Mouse (Mus musculus): ENCODE results near the gene Ctsz.

The Ctsz gene

GRCm38 (mm10) chr2:174442460-174442859 is 3.6 kb upstream of the Ctsz start:
- in situ Hi-C loops (cut with MboI, MseI), result loop anchor here (25.0 kb wide), 1 partner anchor 780 kb away; the partner anchor contains the start of gene Rab22a

GRCm38 (mm10) chr2:174441898-174442297 is 3.1 kb upstream of the Ctsz start:
- in situ Hi-C loops (cut with MboI, MseI), result loop anchor here (25.0 kb wide), 1 partner anchor 780 kb away; the partner anchor contains the start of gene Rab22a

- in situ Hi-C loops (cut with MboI, MseI), result loop anchor here (10.0 to 25.0 kb wide), 2 partner anchors 115 to 778 kb away; partner anchors contain the start of gene Rab22a
Observed at GRCm38 (mm10) chr2:174439961-174440360, 1.1 kb upstream of the Ctsz start.

- in situ Hi-C loops (cut with MboI, MseI), result loop anchor here (10.0 to 25.0 kb wide), 2 partner anchors 115 to 777 kb away; partner anchors contain the start of gene Rab22a
Observed at GRCm38 (mm10) chr2:174439450-174439838, 605 bp upstream of the Ctsz start.

- in situ Hi-C loops (cut with MboI, MseI), result loop anchor here (10.0 to 25.0 kb wide), 2 partner anchors 113 to 776 kb away; partner anchors contain the start of gene Rab22a
Observed at GRCm38 (mm10) chr2:174438181-174438580, 658 bp downstream of the Ctsz start.

- in situ Hi-C loops (cut with MboI, MseI), result loop anchor here (10.0 to 25.0 kb wide), 2 partner anchors 113 to 775 kb away; partner anchors contain the start of gene Rab22a
Observed at GRCm38 (mm10) chr2:174437697-174437982, 1.2 kb downstream of the Ctsz start.

- in situ Hi-C loops (cut with MboI, MseI), result loop anchor here (10.0 to 25.0 kb wide), 2 partner anchors 112 to 775 kb away; partner anchors contain the start of gene Rab22a
Observed at GRCm38 (mm10) chr2:174436916-174437696, 1.7 kb downstream of the Ctsz start.

- in situ Hi-C loops (cut with MboI, MseI), result loop anchor here (10.0 to 25.0 kb wide), 2 partner anchors 111 to 774 kb away; partner anchors contain the start of gene Rab22a
Observed at GRCm38 (mm10) chr2:174436076-174436701, 2.6 kb downstream of the Ctsz start.

- in situ Hi-C loops (cut with MboI, MseI), result loop anchor here (10.0 to 25.0 kb wide), 2 partner anchors 110 to 773 kb away; partner anchors contain the start of gene Rab22a
Observed at GRCm38 (mm10) chr2:174434943-174435342, 3.9 kb downstream of the Ctsz start.

- in situ Hi-C loops (cut with MboI, MseI), result loop anchor here (25.0 kb wide), 1 partner anchor 767 kb away; the partner anchor contains the start of gene Rab22a
Observed at GRCm38 (mm10) chr2:174428996-174429591, 9.7 kb downstream of the Ctsz start.

GRCm38 (mm10) chr2:174428076-174428835 is 10.6 kb downstream of the Ctsz start:
- in situ Hi-C loops (cut with MboI, MseI), result loop anchor here (25.0 kb wide), 1 partner anchor 766 kb away; the partner anchor contains the start of gene Rab22a

- in situ Hi-C loops (cut with MboI, MseI), result loop anchor here (25.0 kb wide), 1 partner anchor 765 kb away; the partner anchor contains the start of gene Rab22a
Observed at GRCm38 (mm10) chr2:174426856-174427255, 12.0 kb downstream of the Ctsz start.

- in situ Hi-C loops (cut with MboI, MseI), result loop anchor here (25.0 kb wide), 1 partner anchor 762 kb away; the partner anchor contains the start of gene Rab22a
Observed at GRCm38 (mm10) chr2:174424301-174425085, 14.3 kb downstream of the Ctsz start.

- in situ Hi-C loops (cut with MboI, MseI), result no loop called here
Observed at GRCm38 (mm10) chr2:174421107-174421506, 17.7 kb downstream of the Ctsz start.

- in situ Hi-C loops (cut with MboI, MseI), result loop anchor here (5.0 kb wide), 1 partner anchor 79 kb away; no protein-coding TSS in a partner anchor
Observed at GRCm38 (mm10) chr2:174415731-174416310, 23.0 kb downstream of the Ctsz start, which contains the start of gene Nelfcd. Gene Nelfcd, plus strand, starts transcription at chr2:174415804.

- in situ Hi-C loops (cut with MboI, MseI), result loop anchor here (5.0 kb wide), 1 partner anchor 78 kb away; no protein-coding TSS in a partner anchor
Observed at GRCm38 (mm10) chr2:174415001-174415730, 23.7 kb downstream of the Ctsz start.

GRCm38 (mm10) chr2:174413127-174413526 is 25.7 kb downstream of the Ctsz start:
- in situ Hi-C loops (cut with MboI, MseI), result no loop called here

- in situ Hi-C loops (cut with MboI, MseI), result no loop called here
Observed at GRCm38 (mm10) chr2:174410222-174410621, 28.6 kb downstream of the Ctsz start.

GRCm38 (mm10) chr2:174400396-174400795 is 38.4 kb downstream of the Ctsz start:
- in situ Hi-C loops (cut with MboI, MseI), result no loop called here
